Comparison of ENCODE assay signal across 7 mouse cellular contexts in genomic region chr11:64968507-64968906, GRCm38 (mm10). TPM values are rescaled to one million over a fixed set of nuclear protein-coding genes. Genes with fewer than 3 reads are reported as not detected.
DNase-seq lines count a peak whose midpoint lies in the region; ATAC-seq and TF ChIP-seq lines count a peak whose summit lies in the region.

No protein-coding gene starts in this region.

- no peak overlapping the region for H3K4me2 ChIP-seq in hindbrain, postnatal 0 days (ENCODE audit: low read depth, low read length)

- H3K9ac ChIP-seq in hindbrain, postnatal 0 days (replicated peaks; ENCODE audit: low read length), result no peak overlapping the region

- TF ChIP-seq CTCF in hindbrain, postnatal 0 days (IDR thresholded peaks at IDR 0.05; ENCODE audit: low read depth), result peak; percentile 97

- H3K27ac ChIP-seq in hindbrain, postnatal 0 days, result no peak overlapping the region

- ATAC-seq in hindbrain, postnatal 0 days, result peak; percentile 92

- no peaks in the 10 kb centered on the region for H3K36me3 ChIP-seq in hindbrain, postnatal 0 days (ENCODE audit: insufficient read depth, low read length)

- 6% methylated on average over 3 of the region's 3 CpGs for WGBS in hindbrain, postnatal 0 days

- no peaks in the 10 kb centered on the region for H3K9me3 ChIP-seq in hindbrain, postnatal 0 days (ENCODE audit: low read length)

- H3K27me3 ChIP-seq in hindbrain, postnatal 0 days (ENCODE audit: insufficient read depth, low read length), result no peaks in the 10 kb centered on the region

- H3K4me1 ChIP-seq in hindbrain, postnatal 0 days (ENCODE audit: insufficient read depth, low read length), result no peaks in the 10 kb centered on the region

- no peak overlapping the region for H3K4me3 ChIP-seq in hindbrain, postnatal 0 days (ENCODE audit: low read length)

- DNase-seq in adrenal gland, adult 2 months, result peak; percentile 76
- DNase-seq in cerebellum, postnatal 4 days (ENCODE audit: low spot score in 2 of 2), result peak; percentile 65 to 80
- peak; percentile 56 for DNase-seq in gastrocnemius, adult 18-20 months (ENCODE audit: low spot score)
- DNase-seq in hindbrain, postnatal 0 days (ENCODE audit: low spot score), result peak; percentile 91
- DNase-seq in left cerebral cortex, adult 18-20 months (ENCODE audit: low spot score in 2 of 2), result peak; percentile 82
- DNase-seq in lung, postnatal 25 days (ENCODE audit: low spot score), result peak; percentile 53
- DNase-seq in right cerebral cortex, adult 2 months (ENCODE audit: low spot score in 2 of 2), result peak; percentile 82 to 89

RNA-seq across cellular contexts. Expression of gene Elac2, which starts 10.3 kb away (rescaled TPM):
- 10 to 100 TPM; 45.3 to 47.9 TPM for total RNA-seq in adrenal gland, adult 2 months (2021)
- polyA plus RNA-seq in adrenal gland, adult 2 months (2012; rRNA removed), result 27.3 and 30.4 TPM in 2 replicates
- total RNA-seq in gastrocnemius, adult 18-20 months (2021), result 10 to 100 TPM; 18.0 to 18.6 TPM
- 36.5 and 39.4 TPM in 2 replicates for total RNA-seq in hindbrain, postnatal 0 days (2014; rRNA removed)
- polyA plus RNA-seq in hindbrain, postnatal 0 days (2015; fragmentation: Nextera tagmentation; extraction: Ambion mirVana), result 22.5 and 23.9 TPM in 2 replicates
- total RNA-seq in left cerebral cortex, adult 18-20 months (2021), result 10 to 100 TPM; 25.6 to 29.4 TPM
